Mouse (Mus musculus): ENCODE measurements around the gene Olfr1215.

- no peak for TF ChIP-seq CTCF (IDR thresholded peaks at IDR 0.05; ENCODE audit: control insufficient read depth, insufficient read depth, insufficient read length)
- no peak for TF ChIP-seq USF1 (IDR thresholded peaks at IDR 0.05; ENCODE audit: low read depth)
- no peak for TF ChIP-seq CEBPB (IDR thresholded peaks at IDR 0.05; ENCODE audit: low read depth)
- TF ChIP-seq MAX (IDR thresholded peaks at IDR 0.05) = no peak
- TF ChIP-seq FOSL1 (IDR thresholded peaks at IDR 0.05; ENCODE audit: insufficient read depth, low read length, poor library complexity, severe bottlenecking) = no peak
- TF ChIP-seq MYOG (IDR thresholded peaks at IDR 0.05; ENCODE audit: control insufficient read depth, extremely low read depth, insufficient read length) = no peak
- no peak for TF ChIP-seq MYOD1 (IDR thresholded peaks at IDR 0.05; ENCODE audit: control insufficient read depth, insufficient read length, low read depth)
Observed at GRCm38 (mm10) chr2:88980181-88980580, 26.6 kb downstream of the Olfr1215 start, which contains the start of gene Gm13762.
